Mouse (Mus musculus): ENCODE results near the gene Itpripl1.
"Not testable (repeated sequence)": the region's sequence is repeated elsewhere in the genome, so short reads cannot be mapped to it uniquely, and the experiment has no call there.

The Itpripl1 gene

GRCm38 (mm10) chr2:127143158-127144063, at the start of gene Itpripl1:
TSS of gene Itpripl1 (minus strand) at chr2:127143442.
- peak; percentile 37 for DNase-seq (ENCODE audit: low spot score)

- no peak for DNase-seq (ENCODE audit: low spot score)
Observed at GRCm38 (mm10) chr2:127189574-127189973, 46.3 kb upstream of the Itpripl1 start.

GRCm38 (mm10) chr2:127182598-127183381, 39.5 kb upstream of the Itpripl1 start:
- DNase-seq (ENCODE audit: low spot score): peak; percentile 11

- not testable (repeated sequence) for DNase-seq (ENCODE audit: low spot score)
Observed at GRCm38 (mm10) chr2:127166261-127166660, 23.0 kb upstream of the Itpripl1 start.

GRCm38 (mm10) chr2:127165675-127166074, 22.4 kb upstream of the Itpripl1 start:
- DNase-seq (ENCODE audit: low spot score): no peak

- no peak for DNase-seq (ENCODE audit: low spot score)
Observed at GRCm38 (mm10) chr2:127145699-127146098, 2.5 kb upstream of the Itpripl1 start.

- no peak for DNase-seq (ENCODE audit: low spot score)
Observed at GRCm38 (mm10) chr2:127142577-127143157, 575 bp downstream of the Itpripl1 start.

GRCm38 (mm10) chr2:127142031-127142430, 1.2 kb downstream of the Itpripl1 start:
- DNase-seq (ENCODE audit: low spot score): no peak

- DNase-seq (ENCODE audit: low spot score): no peak
Observed at GRCm38 (mm10) chr2:127140011-127140410, 3.2 kb downstream of the Itpripl1 start.

- DNase-seq (ENCODE audit: low spot score): no peak
Observed at GRCm38 (mm10) chr2:127139605-127140004, 3.6 kb downstream of the Itpripl1 start.

GRCm38 (mm10) chr2:127139094-127139493, 4.1 kb downstream of the Itpripl1 start:
- no peak for DNase-seq (ENCODE audit: low spot score)

GRCm38 (mm10) chr2:127138449-127138848, 4.8 kb downstream of the Itpripl1 start:
- no peak for DNase-seq (ENCODE audit: low spot score)

GRCm38 (mm10) chr2:127137838-127138420, 5.3 kb downstream of the Itpripl1 start:
- no peak for DNase-seq (ENCODE audit: low spot score)

- DNase-seq (ENCODE audit: low spot score): no peak
Observed at GRCm38 (mm10) chr2:127136979-127137378, 6.3 kb downstream of the Itpripl1 start.

- DNase-seq (ENCODE audit: low spot score): not testable (repeated sequence)
Observed at GRCm38 (mm10) chr2:127135255-127135654, 8.0 kb downstream of the Itpripl1 start.

- peak; percentile 82 for DNase-seq (ENCODE audit: low spot score)
Observed at GRCm38 (mm10) chr2:127133621-127134461, 9.4 kb downstream of the Itpripl1 start, which contains the start of gene Ncaph. TSS of gene Ncaph (minus strand) at chr2:127133954.

- no peak for DNase-seq (ENCODE audit: low spot score)
Observed at GRCm38 (mm10) chr2:127131353-127131752, 11.9 kb downstream of the Itpripl1 start.

GRCm38 (mm10) chr2:127128926-127129325, 14.3 kb downstream of the Itpripl1 start:
- DNase-seq (ENCODE audit: low spot score): no peak

GRCm38 (mm10) chr2:127121591-127122235, 21.5 kb downstream of the Itpripl1 start:
- no peak for DNase-seq (ENCODE audit: low spot score)

- no peak for DNase-seq (ENCODE audit: low spot score)
Observed at GRCm38 (mm10) chr2:127108986-127109385, 34.3 kb downstream of the Itpripl1 start.

- DNase-seq (ENCODE audit: low spot score): no peak
Observed at GRCm38 (mm10) chr2:127092000-127092399, 51.2 kb downstream of the Itpripl1 start.
